Mouse (Mus musculus) olfactory bulb, adult 2 months (tissue): ENCODE measurements around the gene Ffar1. TPM values are rescaled to one million over a fixed set of nuclear protein-coding genes. Genes with fewer than 3 reads are reported as not detected.

ENCODE experiments used
- H3K27ac ChIP-seq: fragments of 200-500 bp; 2 replicates; pipeline ENCODE4 v1.5.1; 2012; ENCODE audit warnings: low read depth, low read length; ENCODE audit not compliant: insufficient read depth
- H3K4me1 ChIP-seq: fragments of 200-500 bp; 2 replicates; pipeline ENCODE4 v1.6.1; 2012; ENCODE audit warnings: low read length; ENCODE audit not compliant: control insufficient read depth, insufficient read depth
- H3K4me3 ChIP-seq: fragments of 200-500 bp; 2 replicates; pipeline ENCODE4 v1.5.1; 2012; ENCODE audit warnings: mild to moderate bottlenecking, low read depth, low read length, moderate library complexity; ENCODE audit not compliant: insufficient read depth
- CTCF ChIP-seq: fragments of 200-500 bp; IDR thresholded peaks from 2 replicates; pipeline ENCODE4 v1.5.1; 2012; ENCODE audit warnings: low read depth, mild to moderate bottlenecking, low read length, moderate library complexity; ENCODE audit not compliant: insufficient read depth
- POLR2A ChIP-seq: fragments of 200-500 bp; IDR thresholded peaks from 2 replicates; pipeline ENCODE4 v1.6.1; 2012; ENCODE audit warnings: mild to moderate bottlenecking, low read depth, low read length, moderate library complexity; ENCODE audit not compliant: insufficient read depth
- WGBS: fragments of 180-500 bp; shearing (Covaris S2); methylation state at CpG from one replicate; pipeline ENCODE4 v1.1.7; 2018; 5-methylcytosine and 5-hydroxymethylcytosine counted together
- polyA plus RNA-seq: library from polyadenylated mRNA; stranded (reverse); fragments of >200 nt; gene quantifications from 2 replicates; pipeline ENCODE4 v1.2.4, GENCODE M21; 2012; ENCODE audit warnings: low replicate concordance; ENCODE audit not compliant: missing spikeins, insufficient read depth, insufficient read length

Ffar1 gene
- not detected in 2 replicates for polyA plus RNA-seq

DNA sequence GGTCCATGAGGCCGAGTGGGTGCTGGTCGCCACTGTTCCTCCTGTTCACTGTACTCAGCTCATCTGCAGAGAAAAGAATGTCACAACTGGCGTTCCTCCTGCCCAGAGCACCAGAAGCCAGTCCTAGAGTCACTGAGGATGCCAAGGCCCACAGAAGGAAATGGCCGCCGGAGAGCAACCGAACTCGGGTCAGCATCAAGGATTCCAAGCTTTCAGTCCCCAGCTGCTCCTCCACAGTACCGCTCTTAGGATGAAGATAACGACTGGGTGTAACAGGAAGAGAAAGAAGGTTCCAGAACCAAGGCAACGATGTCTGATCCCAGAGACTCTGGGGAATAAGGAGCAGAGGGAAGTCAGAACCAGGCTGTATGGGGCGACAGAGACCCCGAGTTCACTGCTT is at the start of gene Ffar1:
Gene Ffar1, minus strand, starts transcription at position 101 of the 400 bp plus-strand sequence.
- H3K27ac ChIP-seq = no peak within 1 kb of the TSS
- TF ChIP-seq CTCF (no peak), POLR2A (no peak)
- H3K4me1 ChIP-seq = no peaks in the 10 kb centered on the region
- WGBS = 82% methylated on average over 12 of the region's 12 CpGs
- H3K4me3 ChIP-seq = no peak within 1 kb of the TSS

DNA sequence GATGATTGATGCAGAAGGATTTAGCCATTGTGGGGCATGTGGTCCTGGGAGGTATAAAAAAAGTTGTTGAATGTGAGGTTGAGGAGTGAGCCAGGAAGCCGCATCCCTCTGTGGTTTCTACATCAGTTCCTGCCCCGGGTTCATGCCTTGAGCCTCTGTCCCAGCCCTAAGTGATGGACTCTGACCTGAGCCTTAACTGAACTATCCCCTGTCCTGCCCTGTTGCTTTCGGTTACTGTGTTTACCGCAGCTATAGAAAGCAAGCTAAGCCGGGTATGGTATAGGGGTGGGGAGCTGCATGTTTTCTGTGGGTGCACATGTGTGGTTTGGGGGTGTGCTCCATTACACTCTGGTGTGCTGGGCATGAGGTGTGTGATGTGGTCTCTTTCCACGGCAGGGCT is 48.4 kb upstream of the Ffar1 start:
- 79% methylated on average over 6 of the region's 6 CpGs for WGBS
- Histone ChIP-seq H3K4me3 (no peak overlapping the region), H3K27ac (no peak overlapping the region), H3K4me1 (peaks cover 7% of the 10 kb centered on the region)
- TF ChIP-seq POLR2A (no peak), CTCF (no peak)

DNA sequence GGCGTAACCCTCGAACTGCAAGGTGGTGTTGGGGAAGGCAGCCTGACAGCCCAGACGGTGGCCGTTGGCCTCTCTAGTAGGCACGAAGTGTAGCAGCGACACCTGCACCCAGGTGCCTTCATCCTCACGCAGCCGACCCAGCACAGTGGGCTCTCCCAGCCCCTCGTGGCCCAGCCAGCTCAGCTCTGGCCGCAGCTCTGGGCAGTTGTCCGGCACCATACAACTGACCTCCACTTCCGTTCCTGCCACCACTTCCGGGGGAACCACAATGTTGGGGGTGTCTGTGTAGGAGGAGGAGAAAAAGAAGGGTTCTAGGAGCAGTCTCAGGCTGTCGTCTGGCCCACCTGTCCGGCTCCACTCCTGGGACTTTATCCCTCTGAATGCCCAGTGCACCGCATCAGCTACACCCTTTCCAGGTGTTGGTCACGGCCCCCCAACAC is 47.6 kb upstream of the Ffar1 start:
- WGBS = 27% methylated on average over 17 of the region's 17 CpGs
- Histone ChIP-seq H3K4me1 (peaks cover 7% of the 10 kb centered on the region), H3K4me3 (no peak overlapping the region), H3K27ac (no peak overlapping the region)
- TF ChIP-seq CTCF (no peak), POLR2A (no peak)

DNA sequence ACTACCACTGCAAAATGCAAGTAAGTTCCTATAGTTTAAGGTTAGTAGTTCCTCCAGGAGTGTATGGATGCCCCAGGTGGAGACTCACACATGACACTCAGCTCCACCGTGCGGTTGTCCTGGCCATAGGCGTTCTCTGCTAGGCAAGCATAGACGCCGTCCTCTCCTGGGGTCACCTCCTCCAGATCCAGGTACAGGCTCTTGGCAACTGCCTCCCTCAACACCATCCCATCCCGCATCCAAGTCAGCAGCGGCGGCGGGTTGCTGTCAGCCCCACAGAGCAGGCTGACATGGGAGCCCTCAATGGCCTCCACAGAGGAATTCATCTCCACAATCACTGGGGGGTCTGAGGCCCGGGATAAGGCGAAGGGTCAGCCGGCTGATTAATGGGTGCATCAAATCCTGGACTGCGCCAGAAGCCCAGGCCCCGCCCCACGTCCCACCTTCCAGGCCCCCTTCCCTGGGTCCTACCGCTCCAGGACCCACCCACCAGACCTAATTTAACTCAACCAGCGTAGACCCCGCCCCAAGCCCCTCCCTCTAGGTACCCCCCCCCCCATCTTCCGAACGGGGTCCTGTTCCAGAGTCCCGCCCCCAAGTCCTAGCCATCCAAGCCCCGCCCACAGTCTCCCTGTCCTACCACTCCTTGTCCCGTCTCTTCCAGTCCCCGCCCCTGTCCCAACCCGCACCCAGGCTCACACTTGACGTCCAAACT is 47.1 kb upstream of the Ffar1 start:
- Histone ChIP-seq H3K27ac (no peak overlapping the region), H3K4me3 (no peak overlapping the region), H3K4me1 (peaks cover 7% of the 10 kb centered on the region)
- 2% methylated on average over 25 of the region's 26 CpGs for WGBS
- TF ChIP-seq POLR2A (no peak), CTCF (no peak)

DNA sequence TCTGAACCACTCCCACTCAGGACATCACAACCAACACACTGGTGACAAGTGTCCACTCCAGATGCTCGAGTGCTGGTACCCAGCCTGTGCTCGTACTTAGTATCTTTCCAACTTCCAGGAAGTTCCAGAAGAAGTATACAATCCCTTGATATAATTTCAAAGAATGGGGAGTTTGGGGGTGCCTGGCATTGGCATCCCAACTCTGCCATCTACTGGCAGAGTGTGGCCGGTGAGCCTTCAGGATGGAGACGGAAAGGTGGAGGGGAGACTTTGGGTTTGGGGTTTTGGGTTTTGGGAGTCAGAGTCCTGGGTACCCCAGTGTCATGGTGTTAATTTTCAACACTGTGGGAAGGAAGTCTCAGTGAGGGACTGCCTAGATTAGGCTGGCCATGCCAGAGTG is 42.7 kb upstream of the Ffar1 start:
- Histone ChIP-seq H3K4me1 (peaks cover 6% of the 10 kb centered on the region), H3K27ac (no peak overlapping the region), H3K4me3 (no peak overlapping the region)
- 39% methylated on average over 4 of the region's 4 CpGs for WGBS
- TF ChIP-seq POLR2A (no peak), CTCF (peak; percentile 46; the same call in 1 of the 2 replicates)

DNA sequence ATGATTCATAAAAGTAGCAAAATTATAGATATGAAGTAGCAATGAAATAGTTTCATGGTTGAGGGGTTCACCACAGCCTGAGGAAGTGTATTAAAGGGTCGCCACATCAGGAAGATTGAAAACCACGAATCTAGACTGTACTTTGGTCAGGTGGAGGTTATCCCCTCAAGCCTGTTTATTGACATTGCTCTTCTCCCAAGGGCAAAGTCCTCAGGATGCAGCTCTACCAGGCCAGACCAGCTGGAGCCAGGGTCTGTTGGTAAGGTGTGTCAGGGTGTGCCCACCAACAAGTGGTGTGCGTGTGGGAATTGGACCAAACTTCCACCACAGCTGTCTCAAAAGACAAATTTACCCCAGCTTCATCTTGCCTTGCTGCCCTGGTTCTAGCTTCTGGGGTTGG is 33.9 kb upstream of the Ffar1 start:
- 92% methylated on average over 3 of the region's 3 CpGs for WGBS
- no peak overlapping the region for H3K4me3 ChIP-seq
- no peak for TF ChIP-seq CTCF
- TF ChIP-seq POLR2A = no peak

DNA sequence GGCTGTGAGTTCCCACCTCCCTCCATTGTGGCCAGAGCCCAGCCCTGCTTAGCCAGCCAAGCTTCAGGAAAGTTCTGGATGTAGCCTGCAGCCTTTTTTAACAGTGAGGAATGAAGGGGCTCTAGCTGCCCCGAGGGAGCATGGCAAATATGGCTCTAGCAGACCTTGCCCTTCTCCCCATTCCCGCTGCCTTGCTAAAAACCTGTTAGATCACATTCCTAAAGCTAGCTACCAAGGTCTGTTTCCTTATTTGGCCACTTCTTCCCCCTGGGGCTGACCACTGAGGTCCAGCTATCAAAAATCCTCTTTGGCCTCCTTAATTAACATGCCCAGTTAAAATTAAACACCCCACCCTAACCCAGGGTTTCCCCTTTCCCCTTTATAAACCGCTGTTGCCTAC is 31.2 kb upstream of the Ffar1 start:
- H3K4me3 ChIP-seq = no peak overlapping the region
- TF ChIP-seq CTCF = no peak
- TF ChIP-seq POLR2A = no peak
- 74% methylated on average over 3 of the region's 3 CpGs for WGBS
- no peaks in the 10 kb centered on the region for H3K4me1 ChIP-seq
- no peak overlapping the region for H3K27ac ChIP-seq

More for the DNA sequence above, 33.9 kb upstream of the Ffar1 start:
- no peak overlapping the region for H3K27ac ChIP-seq
- H3K4me1 ChIP-seq = no peaks in the 10 kb centered on the region

DNA sequence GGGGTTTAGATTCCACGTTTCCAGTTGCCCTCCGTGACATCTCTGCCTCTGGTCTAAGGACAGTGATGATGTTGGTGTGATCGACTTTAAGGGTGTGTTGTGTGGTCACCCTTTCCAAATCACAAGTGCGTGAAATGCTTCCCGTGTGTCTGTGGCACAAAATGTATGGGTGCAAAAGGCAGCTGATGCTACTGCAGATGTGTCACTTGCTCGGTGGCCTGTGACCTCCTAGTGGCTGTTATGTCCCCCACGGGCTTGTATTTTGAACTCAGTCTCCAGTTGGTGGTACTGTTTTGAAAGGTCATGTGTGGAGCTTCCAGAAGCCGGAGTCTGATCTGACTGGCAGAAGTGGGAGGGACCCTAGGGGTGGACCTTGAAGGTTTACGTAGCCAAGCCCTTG is 30.4 kb upstream of the Ffar1 start:
- Histone ChIP-seq H3K27ac (no peak overlapping the region), H3K4me3 (no peak overlapping the region), H3K4me1 (no peaks in the 10 kb centered on the region)
- WGBS = 89% methylated on average over 9 of the region's 9 CpGs
- TF ChIP-seq CTCF (no peak), POLR2A (no peak)

DNA sequence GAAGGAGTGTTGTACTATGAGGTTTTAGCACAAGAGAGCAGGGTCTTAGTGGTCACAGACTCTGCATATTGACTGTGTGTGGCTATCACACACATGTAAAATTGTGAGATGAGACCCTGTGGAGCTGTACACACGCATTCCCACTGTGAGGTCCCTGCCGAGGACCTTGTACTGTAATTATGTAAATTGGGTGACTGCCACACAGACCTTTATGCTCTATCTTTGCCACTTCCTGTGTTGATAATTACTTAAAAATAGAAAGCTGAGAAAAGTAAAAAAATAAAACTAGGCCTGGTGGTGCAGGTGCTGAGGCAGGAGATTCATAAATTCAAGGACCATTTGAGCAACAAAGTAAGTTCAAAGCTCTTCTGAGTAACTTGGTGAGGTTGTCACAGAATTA is 29.3 kb upstream of the Ffar1 start:
- Histone ChIP-seq H3K27ac (no peak overlapping the region), H3K4me1 (no peaks in the 10 kb centered on the region), H3K4me3 (no peak overlapping the region)
- WGBS = 41% methylated on average over 2 of the region's 2 CpGs
- no peak for TF ChIP-seq POLR2A
- no peak for TF ChIP-seq CTCF

DNA sequence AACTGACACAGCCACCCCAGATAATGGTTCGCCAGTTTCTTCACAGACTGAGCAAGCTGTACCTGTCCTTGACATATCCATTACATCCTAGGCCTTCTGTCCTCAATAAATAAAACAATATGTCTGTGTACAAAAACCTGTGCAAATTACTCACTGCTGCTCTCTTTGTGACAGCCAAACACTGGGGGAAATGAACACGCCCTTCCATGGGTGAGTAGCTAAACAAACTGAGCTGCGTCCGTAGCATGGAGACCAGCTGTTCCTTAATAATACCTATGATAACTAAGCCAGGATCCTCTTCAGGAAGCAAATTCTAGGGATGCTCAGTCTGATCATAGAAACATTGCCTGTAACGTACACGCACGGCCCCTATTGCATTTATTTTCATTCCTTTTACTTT is 27.4 kb upstream of the Ffar1 start:
- no peak overlapping the region for H3K4me3 ChIP-seq
- H3K4me1 ChIP-seq = no peaks in the 10 kb centered on the region
- WGBS = 69% methylated on average over 7 of the region's 7 CpGs
- no peak for TF ChIP-seq CTCF
- no peak for TF ChIP-seq POLR2A
- no peak overlapping the region for H3K27ac ChIP-seq
